Mouse (Mus musculus) heart, adult 2 months (tissue): ENCODE measurements at regions not wholly inside any gene's neighbourhood (a gene's known extent, or its start where the extent isn't known, plus 50 kb on each side); places are given as distances from the start of the nearest gene placed in this dataset.
A peak's percentile ranks its signal among the peaks of the same experiment; 100 is the strongest.

Experiments
- DNase-seq, 2 experiments: peaks; one replicate each; pipeline ENCODE4 v3.0.0; 2021
- H3K27ac ChIP-seq: fragments of 200-600 bp; 2 replicates; pipeline ENCODE4 v1.8.1; 2022
- H3K27me3 ChIP-seq: fragments of 200-500 bp; 2 replicates; pipeline ENCODE4 v1.6.1; 2012; ENCODE audit warnings: mild to moderate bottlenecking, low read length, inconsistent platforms, mixed read lengths; ENCODE audit not compliant: control insufficient read depth, insufficient read depth
- H3K36me3 ChIP-seq: fragments of 200-500 bp; 2 replicates; pipeline ENCODE4 v1.6.1; 2012; ENCODE audit warnings: low read length, inconsistent platforms; ENCODE audit not compliant: control insufficient read depth, insufficient read depth
- H3K4me1 ChIP-seq: fragments of 200-500 bp; 2 replicates; pipeline ENCODE4 v1.6.1; 2011; ENCODE audit warnings: low read length; ENCODE audit not compliant: control insufficient read depth, insufficient read depth
- H3K4me3 ChIP-seq: fragments of 200-600 bp; 2 replicates; pipeline ENCODE4 v1.8.1; 2022
- H3K79me2 ChIP-seq: fragments of 200-500 bp; replicated peaks from 2 replicates; pipeline ENCODE4 v1.6.1; 2012; ENCODE audit warnings: mild to moderate bottlenecking, inconsistent platforms, low read length, moderate library complexity, mixed read lengths; ENCODE audit not compliant: control insufficient read depth, insufficient read depth
- H3K9ac ChIP-seq: fragments of 200-500 bp; 2 replicates; pipeline ENCODE4 v1.6.1; 2012; ENCODE audit warnings: low read depth, mild to moderate bottlenecking, control low read depth, inconsistent platforms, low read length, mixed read lengths
- CTCF ChIP-seq: fragments of 200-600 bp; IDR thresholded peaks from 2 replicates; pipeline ENCODE4 v1.8.1; 2022; ENCODE audit warnings: antibody characterized with exemption, mild to moderate bottlenecking, moderate library complexity
- EP300 ChIP-seq: fragments of 200-500 bp; IDR thresholded peaks from 2 replicates; pipeline ENCODE4 v1.6.1; 2011; ENCODE audit warnings: low read depth, low read length, control low read depth; ENCODE audit not compliant: insufficient read depth
- POLR2A ChIP-seq: fragments of 200-500 bp; IDR thresholded peaks from 2 replicates; pipeline ENCODE4 v1.6.1; 2011; ENCODE audit warnings: mild to moderate bottlenecking, low read depth, low read length, control low read depth; ENCODE audit not compliant: insufficient read depth
- WGBS: fragments of 180-500 bp; shearing (Covaris S2); methylation state at CpG from one replicate; pipeline ENCODE4 v1.1.7; 2018; 5-methylcytosine and 5-hydroxymethylcytosine counted together
- intact Hi-C: fragments of 180-260 bp; cut with DNase I; formaldehyde crosslinking; loops from one replicate; pipeline ENCODE4 v1.15.1; 2025

- Histone ChIP-seq H3K4me3 (no peak overlapping the region), H3K9ac (no peak overlapping the region), H3K79me2 (no peaks in the 10 kb centered on the region), H3K4me1 (no peaks in the 10 kb centered on the region), H3K36me3 (no peaks in the 10 kb centered on the region), H3K27ac (no peak overlapping the region), H3K27me3 (no peaks in the 10 kb centered on the region)
- 78% methylated on average over 4 of the region's 4 CpGs for WGBS
- intact Hi-C loops = no loop called here
- TF ChIP-seq CTCF = no peak
- no peak for DNase-seq
Observed at GRCm38 (mm10) chr1:83752976-83753375, 345.0 kb upstream of the Sphkap start.

GRCm38 (mm10) chr1:83748974-83749373 is 341.0 kb upstream of the Sphkap start:
- no peaks in the 10 kb centered on the region for H3K27me3 ChIP-seq
- H3K9ac ChIP-seq = no peak overlapping the region
- no peaks in the 10 kb centered on the region for H3K4me1 ChIP-seq
- no peak overlapping the region for H3K27ac ChIP-seq
- intact Hi-C loops = loop anchor here (5.0 to 10.0 kb wide), 3 partner anchors 353 to 833 kb away; no protein-coding TSS in a partner anchor
- 79% methylated on average over 4 of the region's 4 CpGs for WGBS
- no peak for DNase-seq
- TF ChIP-seq CTCF (no peak), POLR2A (no peak)
- H3K79me2 ChIP-seq = no peaks in the 10 kb centered on the region
- no peak overlapping the region for H3K4me3 ChIP-seq
- H3K36me3 ChIP-seq = no peaks in the 10 kb centered on the region

- no peak overlapping the region for H3K4me3 ChIP-seq
- H3K9ac ChIP-seq = no peak overlapping the region
- H3K36me3 ChIP-seq = no peaks in the 10 kb centered on the region
- intact Hi-C loops = loop anchor here (5.0 to 10.0 kb wide), 3 partner anchors 354 to 834 kb away; no protein-coding TSS in a partner anchor
- no peaks in the 10 kb centered on the region for H3K79me2 ChIP-seq
- no peak for TF ChIP-seq POLR2A
- no peak for DNase-seq
- 44% methylated on average over 3 of the region's 3 CpGs for WGBS
- H3K27me3 ChIP-seq = no peaks in the 10 kb centered on the region
- H3K27ac ChIP-seq = no peak overlapping the region; the same call in 1 of the 2 replicates
- no peaks in the 10 kb centered on the region for H3K4me1 ChIP-seq
Observed at GRCm38 (mm10) chr1:83748061-83748460, 340.1 kb upstream of the Sphkap start.

GRCm38 (mm10) chr1:83747412-83747811 is 339.4 kb upstream of the Sphkap start:
- Histone ChIP-seq H3K79me2 (no peaks in the 10 kb centered on the region), H3K27ac (peak overlapping the region; percentile 28), H3K36me3 (no peaks in the 10 kb centered on the region), H3K9ac (no peak overlapping the region), H3K4me3 (no peak overlapping the region), H3K27me3 (no peaks in the 10 kb centered on the region), H3K4me1 (no peaks in the 10 kb centered on the region)
- TF ChIP-seq POLR2A = no peak
- DNase-seq = no peak
- WGBS = 82% methylated on average over 3 of the region's 3 CpGs
- intact Hi-C loops = loop anchor here (5.0 to 10.0 kb wide), 3 partner anchors 355 to 835 kb away; no protein-coding TSS in a partner anchor

- WGBS = 15% methylated on average over 6 of the region's 6 CpGs
- no peaks in the 10 kb centered on the region for H3K36me3 ChIP-seq
- peak; percentile 75 for TF ChIP-seq CTCF
- TF ChIP-seq POLR2A = no peak
- intact Hi-C loops = loop anchor here (1.0 to 10.0 kb wide), 4 partner anchors 356 to 836 kb away; no protein-coding TSS in a partner anchor
- H3K79me2 ChIP-seq = no peaks in the 10 kb centered on the region
- H3K4me3 ChIP-seq = no peak overlapping the region
- H3K4me1 ChIP-seq = no peaks in the 10 kb centered on the region
- no peak overlapping the region for H3K27ac ChIP-seq
- DNase-seq = no peak
- H3K27me3 ChIP-seq = no peaks in the 10 kb centered on the region
- H3K9ac ChIP-seq = no peak overlapping the region
Observed at GRCm38 (mm10) chr1:83746036-83746435, 338.0 kb upstream of the Sphkap start.

- DNase-seq = no peak
- no peak for TF ChIP-seq EP300
- TF ChIP-seq CTCF = peak; percentile 44
- Histone ChIP-seq H3K4me3 (no peak overlapping the region), H3K4me1 (no peaks in the 10 kb centered on the region), H3K27me3 (no peaks in the 10 kb centered on the region), H3K36me3 (no peaks in the 10 kb centered on the region), H3K27ac (no peak overlapping the region), H3K79me2 (no peaks in the 10 kb centered on the region), H3K9ac (no peak overlapping the region)
- WGBS = 42% methylated on average over 2 of the region's 2 CpGs
- intact Hi-C loops = no loop called here
Observed at GRCm38 (mm10) chr1:83736428-83737117, 328.6 kb upstream of the Sphkap start.
